Mouse (Mus musculus): ENCODE data around the gene Ntng1.

DNA sequence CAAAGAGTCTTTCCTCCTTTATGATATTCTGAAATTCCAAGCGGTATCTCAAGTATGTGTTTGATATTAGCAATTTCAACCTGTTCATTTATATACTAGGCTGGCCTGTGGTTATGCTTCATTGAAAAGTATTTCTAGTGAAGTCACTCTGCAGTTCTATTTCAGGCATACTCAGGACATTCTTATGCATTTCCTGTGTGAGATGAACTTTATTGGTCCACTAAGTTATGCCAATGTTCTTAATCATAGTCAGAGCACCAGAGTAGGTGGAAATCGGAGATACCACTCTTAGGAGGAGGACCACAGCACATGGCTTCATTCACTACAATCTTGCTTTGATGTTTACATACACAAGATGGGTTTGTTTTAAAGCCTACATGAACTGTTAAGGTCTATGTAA lies 99.6 kb downstream of the Ntng1 start:
- no peak for TF ChIP-seq POLR2A (IDR thresholded peaks at IDR 0.05; ENCODE audit: borderline replicate concordance, extremely low read depth, insufficient read depth, insufficient read length, poor library complexity, severe bottlenecking)
- no peak for TF ChIP-seq CTCF (IDR thresholded peaks at IDR 0.05; ENCODE audit: borderline replicate concordance, extremely low read depth, insufficient read depth, insufficient read length)
